Mouse (Mus musculus) urinary bladder, postnatal 25 days (tissue): Measurements from ENCODE around the gene Cul5.
A peak's percentile ranks its signal among the peaks of the same experiment; 100 is the strongest.

ENCODE experiments used
- DNase-seq: peaks from one replicate; pipeline ENCODE4 v3.0.0; 2022; ENCODE audit warnings: low spot score

The Cul5 gene

GRCm38 (mm10) chr9:53669680-53670219, at the start of gene Cul5:
Cul5 (minus strand) TSS chr9:53670014.
- DNase-seq, result no peak

GRCm38 (mm10) chr9:53705992-53706696, 36.3 kb upstream of the Cul5 start, which contains the start of gene Rab39:
Rab39 (minus strand) TSS chr9:53706232.
- DNase-seq, result peak; percentile 59

GRCm38 (mm10) chr9:53705491-53705991, 35.7 kb upstream of the Cul5 start:
- no peak for DNase-seq

- no peak for DNase-seq
Measured at GRCm38 (mm10) chr9:53702991-53703390, 33.2 kb upstream of the Cul5 start.

- no peak for DNase-seq
Measured at GRCm38 (mm10) chr9:53700496-53700895, 30.7 kb upstream of the Cul5 start.

- DNase-seq, result no peak
Measured at GRCm38 (mm10) chr9:53695846-53696245, 26.0 kb upstream of the Cul5 start.

GRCm38 (mm10) chr9:53693718-53694117, 23.9 kb upstream of the Cul5 start:
- DNase-seq, result no peak

GRCm38 (mm10) chr9:53691745-53692670, 22.2 kb upstream of the Cul5 start:
- DNase-seq, result no peak

GRCm38 (mm10) chr9:53680851-53681250, 11.0 kb upstream of the Cul5 start:
- no peak for DNase-seq

- no peak for DNase-seq
Measured at GRCm38 (mm10) chr9:53676921-53677320, 7.1 kb upstream of the Cul5 start.

GRCm38 (mm10) chr9:53673571-53673970, 3.8 kb upstream of the Cul5 start:
- DNase-seq, result peak; percentile 62

GRCm38 (mm10) chr9:53667020-53667669, 2.7 kb downstream of the Cul5 start:
- DNase-seq, result peak; percentile 98

- DNase-seq, result no peak
Measured at GRCm38 (mm10) chr9:53666665-53667019, 3.2 kb downstream of the Cul5 start.

- no peak for DNase-seq
Measured at GRCm38 (mm10) chr9:53665428-53665827, 4.4 kb downstream of the Cul5 start.

- DNase-seq, result no peak
Measured at GRCm38 (mm10) chr9:53664819-53665218, 5.0 kb downstream of the Cul5 start.

- DNase-seq, result no peak
Measured at GRCm38 (mm10) chr9:53634796-53635195, 35.0 kb downstream of the Cul5 start.

GRCm38 (mm10) chr9:53615246-53615645, 54.6 kb downstream of the Cul5 start:
- DNase-seq, result no peak

- DNase-seq, result no peak
Measured at GRCm38 (mm10) chr9:53614286-53614685, 55.5 kb downstream of the Cul5 start.

GRCm38 (mm10) chr9:53609968-53610781, 59.6 kb downstream of the Cul5 start, which contains the start of gene Acat1:
Acat1 (minus strand) TSS chr9:53610382.
- DNase-seq, result peak; percentile 93

- no peak for DNase-seq
Measured at GRCm38 (mm10) chr9:53609306-53609967, 60.4 kb downstream of the Cul5 start.

- no peak for DNase-seq
Measured at GRCm38 (mm10) chr9:53607816-53608215, 62.0 kb downstream of the Cul5 start.
